Mouse (Mus musculus) CD4-positive naive resting alpha-beta T cell, adult 76 days (primary cell): ENCODE measurements around the gene Slc16a12. TPM values are rescaled to one million over a fixed set of nuclear protein-coding genes. Genes with fewer than 3 reads are reported as not detected.

Experiments used
- total RNA-seq: library from RNA; stranded (reverse); gene quantifications from one replicate; pipeline ENCODE4 v1.2.4, GENCODE M21; 2023

Gene Slc16a12
- total RNA-seq: not detected

GRCm38 (mm10) chr19:34746688-34747504 lies at the start of gene Slc16a12:
Gene Slc16a12, minus strand, starts transcription at chr19:34747289.

GRCm38 (mm10) chr19:34640623-34641022 lies 106.5 kb downstream of the Slc16a12 start, which contains the start of the genes Ifit1bl2 and Ifit1:
Gene Ifit1bl2, minus strand, starts transcription at chr19:34640743.
Gene Ifit1, plus strand, starts transcription at chr19:34640871.

Other genes with a start within 250 kb of the Slc16a12 start
- 58.7 TPM for gene Lipa, start 219.8 kb downstream of the Slc16a12 start, total RNA-seq
- 23.2 TPM for gene Ifit2, start 196.6 kb downstream of the Slc16a12 start, total RNA-seq
- gene Ifit3, start 163.8 kb downstream of the Slc16a12 start, total RNA-seq: 8.1 TPM
- 6.8 TPM for gene Ifit1bl1, start 145.3 kb downstream of the Slc16a12 start, total RNA-seq
- 1.2 TPM for gene Ifit3b, start 139.3 kb downstream of the Slc16a12 start, total RNA-seq
- gene Ifit1bl2, start 106.5 kb downstream of the Slc16a12 start, total RNA-seq: 0.50 TPM
- gene Ifit1, start 106.4 kb downstream of the Slc16a12 start, total RNA-seq: 7.6 TPM
- 3.0 TPM for gene Pank1, start 132.2 kb upstream of the Slc16a12 start, total RNA-seq
- 11.6 TPM for gene Kif20b, start 175.1 kb upstream of the Slc16a12 start, total RNA-seq